Mouse (Mus musculus): ENCODE data around the gene Socs1. TPM values are rescaled to one million over a fixed set of nuclear protein-coding genes. Genes with fewer than 3 reads are reported as not detected.

Socs1 gene
- polyA plus RNA-seq, 1 experiment = 0.13 TPM

DNA sequence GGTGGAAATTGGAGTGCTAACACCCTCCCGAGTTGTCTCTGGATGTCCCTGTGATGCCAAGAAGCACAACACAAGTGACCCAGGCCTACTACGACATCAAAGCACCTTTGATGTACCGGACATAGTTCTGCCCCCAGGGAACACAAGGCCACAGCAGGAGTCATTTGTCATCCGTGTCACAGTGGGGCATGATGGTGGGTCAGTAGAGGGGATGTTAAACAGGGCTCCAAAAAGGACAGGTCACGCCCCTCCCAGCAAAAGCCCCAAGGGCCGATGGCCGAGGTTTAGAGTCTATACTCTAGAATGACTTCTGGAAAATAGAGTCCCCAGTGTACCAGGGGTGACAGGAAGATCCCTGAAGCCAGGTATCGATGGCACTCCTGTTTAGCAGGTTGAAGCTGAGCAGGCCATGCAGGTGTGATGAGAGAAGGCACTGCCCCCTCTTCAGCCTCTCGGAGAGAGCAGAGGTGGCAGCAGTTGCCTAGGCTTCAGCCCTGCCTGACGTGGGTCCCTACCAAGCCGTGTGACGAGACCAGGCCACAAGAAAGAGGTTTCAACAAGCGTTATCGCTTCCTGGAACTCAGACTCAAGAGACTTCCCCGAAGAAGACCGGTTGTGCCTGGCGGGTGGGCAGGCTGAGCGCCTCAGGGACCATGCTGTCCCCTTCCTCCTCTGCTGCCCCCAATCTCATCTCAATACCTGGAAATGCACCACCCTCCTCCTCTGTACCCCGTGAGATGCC is 13.4 kb downstream of the Socs1 start:
- no peaks in the 10 kb centered on the region for H3K9me3 ChIP-seq (ENCODE audit: control insufficient read depth, low read length)
- TF ChIP-seq TAL1 (IDR thresholded peaks at IDR 0.05; ENCODE audit: low read length) (no peak), GATA1 (IDR thresholded peaks at IDR 0.05; ENCODE audit: low read length) (no peak)
- peaks cover 15% of the 10 kb centered on the region for H3K4me1 ChIP-seq (ENCODE audit: control insufficient read depth)
- H3K27me3 ChIP-seq (ENCODE audit: control insufficient read depth) = peaks cover 8% of the 10 kb centered on the region; the same call in 1 of the 2 replicates
- no peak overlapping the region for H3K4me3 ChIP-seq (replicated peaks)
- no peaks in the 10 kb centered on the region for H3K36me3 ChIP-seq (ENCODE audit: control insufficient read depth)

DNA sequence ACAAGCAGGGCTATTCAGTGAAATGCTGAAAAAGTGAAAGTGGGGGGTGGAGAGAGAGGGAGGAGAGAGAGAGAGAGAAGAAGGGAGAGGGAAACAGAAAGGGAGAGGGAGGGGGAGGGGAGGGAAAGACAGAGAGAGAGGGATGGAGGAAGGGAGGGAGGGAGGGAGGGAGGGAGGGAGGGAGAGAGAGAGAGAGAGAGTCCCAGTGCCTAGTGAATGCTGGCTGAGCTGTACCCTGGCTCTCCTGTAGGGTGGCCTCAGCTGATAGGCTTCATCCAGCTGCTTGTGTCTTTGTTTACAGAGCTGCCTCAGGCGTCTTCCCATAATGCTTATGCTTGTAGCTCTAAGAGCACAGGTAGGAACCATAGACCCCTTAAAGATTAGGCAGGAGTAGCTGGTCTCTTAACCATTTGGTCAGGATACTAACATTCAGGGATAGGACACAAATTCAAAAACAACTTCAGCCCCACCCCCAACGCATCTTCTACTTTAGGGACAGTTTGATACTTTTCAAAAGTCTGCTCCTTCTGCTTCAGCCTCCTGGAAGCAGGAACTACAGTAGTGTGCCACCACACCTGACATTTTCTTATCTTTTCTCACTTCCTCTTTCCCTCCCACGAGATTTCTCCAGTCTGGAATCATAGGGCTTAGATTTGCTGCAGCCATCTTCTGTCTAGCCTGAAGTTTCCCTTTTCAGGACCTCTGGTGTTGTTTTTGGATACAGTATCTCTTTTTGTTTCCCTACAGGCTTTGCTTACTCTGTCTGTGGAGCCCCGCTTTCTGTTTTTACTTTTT is 14.6 kb downstream of the Socs1 start:
- no peak overlapping the region for H3K4me3 ChIP-seq (replicated peaks)
- peaks cover 15% of the 10 kb centered on the region for H3K4me1 ChIP-seq (ENCODE audit: control insufficient read depth)
- peaks cover 8% of the 10 kb centered on the region; the same call in 1 of the 2 replicates for H3K27me3 ChIP-seq (ENCODE audit: control insufficient read depth)
- H3K9me3 ChIP-seq (ENCODE audit: control insufficient read depth, low read length) = no peaks in the 10 kb centered on the region
- TF ChIP-seq TAL1 (IDR thresholded peaks at IDR 0.05; ENCODE audit: low read length) (no peak), GATA1 (IDR thresholded peaks at IDR 0.05; ENCODE audit: low read length) (no peak)
- no peaks in the 10 kb centered on the region for H3K36me3 ChIP-seq (ENCODE audit: control insufficient read depth)

DNA sequence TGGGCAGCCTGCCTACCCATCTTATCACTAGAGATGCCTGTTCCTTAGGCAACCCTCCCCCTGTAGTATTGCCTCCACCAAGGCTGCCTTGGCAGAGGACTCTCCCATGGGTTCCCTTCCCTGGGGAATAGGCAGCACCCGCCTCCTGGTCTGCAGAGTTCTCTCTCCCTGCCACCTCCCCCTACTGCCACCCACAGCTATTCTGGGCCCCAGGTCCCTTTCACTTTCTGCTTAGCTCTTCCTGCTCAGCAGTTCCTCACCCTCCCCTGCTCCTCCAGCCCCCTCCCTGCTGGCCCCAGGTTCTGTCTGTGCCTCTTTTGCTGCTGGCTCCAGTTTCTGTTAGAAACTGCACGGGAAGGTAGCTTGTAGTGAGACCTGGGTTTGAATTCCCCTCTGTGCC is 15.7 kb downstream of the Socs1 start:
- no peaks in the 10 kb centered on the region for H3K36me3 ChIP-seq (ENCODE audit: control insufficient read depth)
- no peaks in the 10 kb centered on the region for H3K9me3 ChIP-seq (ENCODE audit: control insufficient read depth, low read length)
- H3K4me1 ChIP-seq (ENCODE audit: control insufficient read depth) = peaks cover 15% of the 10 kb centered on the region
- H3K27me3 ChIP-seq (ENCODE audit: control insufficient read depth) = peaks cover 8% of the 10 kb centered on the region; the same call in 1 of the 2 replicates
- no peak for TF ChIP-seq GATA1 (IDR thresholded peaks at IDR 0.05; ENCODE audit: low read length)
- no peak for TF ChIP-seq TAL1 (IDR thresholded peaks at IDR 0.05; ENCODE audit: low read length)
- H3K4me3 ChIP-seq (replicated peaks) = no peak overlapping the region

DNA sequence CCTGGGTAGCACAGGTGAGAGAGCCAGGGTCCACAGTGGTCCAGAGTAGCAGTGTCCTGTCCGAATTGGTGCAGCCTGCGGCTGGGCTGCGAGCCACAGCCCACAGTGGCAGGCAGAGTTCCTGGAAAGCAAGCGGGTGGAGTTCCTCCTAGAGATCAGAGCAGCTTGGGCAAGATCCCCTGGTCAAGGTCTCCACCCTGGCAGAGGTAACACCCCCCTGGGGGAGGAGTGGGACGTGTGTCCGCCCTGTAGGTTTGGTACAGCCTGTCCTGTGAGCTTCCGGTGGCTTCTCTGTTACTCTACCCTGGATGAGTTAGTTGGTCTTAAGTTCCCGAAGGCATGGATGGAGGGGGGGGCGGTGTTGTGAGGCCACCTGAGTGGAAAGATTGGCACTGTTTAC is 16.5 kb downstream of the Socs1 start:
- TF ChIP-seq GATA1 (IDR thresholded peaks at IDR 0.05; ENCODE audit: low read length) (no peak), TAL1 (IDR thresholded peaks at IDR 0.05; ENCODE audit: low read length) (no peak)
- Histone ChIP-seq H3K9me3 (ENCODE audit: control insufficient read depth, low read length) (no peaks in the 10 kb centered on the region), H3K4me1 (ENCODE audit: control insufficient read depth) (peaks cover 15% of the 10 kb centered on the region), H3K27me3 (ENCODE audit: control insufficient read depth) (peaks cover 10% of the 10 kb centered on the region; the same call in 1 of the 2 replicates), H3K36me3 (ENCODE audit: control insufficient read depth) (no peaks in the 10 kb centered on the region), H3K4me3 (replicated peaks) (no peak overlapping the region)

DNA sequence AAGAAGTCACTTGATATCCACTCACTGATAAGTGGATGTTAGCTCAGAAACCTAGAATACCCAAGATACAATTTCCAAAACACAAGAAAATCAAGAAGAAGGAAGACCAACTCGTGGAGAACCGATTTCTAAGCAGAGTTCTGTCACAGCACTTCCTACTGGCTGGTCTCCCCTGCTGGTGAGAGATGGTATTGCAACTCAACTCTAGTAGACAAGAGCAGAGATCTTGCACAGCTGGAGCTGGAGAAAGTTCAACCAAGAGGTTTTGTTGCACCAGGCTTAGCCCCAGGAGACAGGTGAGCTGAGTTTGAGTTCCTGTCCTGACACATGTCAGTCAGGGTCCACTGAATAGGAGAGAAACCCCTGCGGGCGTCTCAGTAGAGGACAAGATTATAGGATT is 18.2 kb downstream of the Socs1 start:
- no peak overlapping the region for H3K4me3 ChIP-seq (replicated peaks)
- no peaks in the 10 kb centered on the region for H3K9me3 ChIP-seq (ENCODE audit: control insufficient read depth, low read length)
- H3K4me1 ChIP-seq (ENCODE audit: control insufficient read depth) = peaks cover 10% of the 10 kb centered on the region
- TF ChIP-seq GATA1 (IDR thresholded peaks at IDR 0.05; ENCODE audit: low read length) (no peak), TAL1 (IDR thresholded peaks at IDR 0.05; ENCODE audit: low read length) (no peak)
- H3K36me3 ChIP-seq (ENCODE audit: control insufficient read depth) = no peaks in the 10 kb centered on the region
- peaks cover 10% of the 10 kb centered on the region; the same call in 1 of the 2 replicates for H3K27me3 ChIP-seq (ENCODE audit: control insufficient read depth)

DNA sequence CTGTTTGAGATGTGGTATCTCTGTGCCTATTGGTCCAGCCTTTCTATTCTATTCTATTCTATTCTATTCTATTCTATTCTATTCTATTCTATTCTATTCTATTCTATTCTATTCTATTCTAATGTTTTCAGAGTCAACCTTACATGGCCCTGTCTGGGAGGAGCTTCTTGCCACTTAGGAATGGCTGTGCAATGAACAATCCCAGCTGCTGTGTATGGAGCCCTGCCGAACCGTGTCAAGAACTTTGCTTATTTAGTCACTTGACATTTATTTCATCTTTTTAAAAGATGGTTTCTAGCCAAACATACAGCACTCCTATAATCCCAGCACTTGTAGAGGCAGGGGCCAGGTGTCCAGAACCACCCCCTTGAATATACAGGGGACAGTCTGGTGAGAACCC is 21.0 kb downstream of the Socs1 start:
- Histone ChIP-seq H3K27me3 (ENCODE audit: control insufficient read depth) (peaks cover 8% of the 10 kb centered on the region; the same call in 1 of the 2 replicates), H3K4me1 (ENCODE audit: control insufficient read depth) (peaks cover 5% of the 10 kb centered on the region), H3K4me3 (replicated peaks) (no peak overlapping the region), H3K36me3 (ENCODE audit: control insufficient read depth) (no peaks in the 10 kb centered on the region), H3K9me3 (ENCODE audit: control insufficient read depth, low read length) (no peaks in the 10 kb centered on the region)
- no peak for TF ChIP-seq GATA1 (IDR thresholded peaks at IDR 0.05; ENCODE audit: low read length)
- TF ChIP-seq TAL1 (IDR thresholded peaks at IDR 0.05; ENCODE audit: low read length) = no peak

DNA sequence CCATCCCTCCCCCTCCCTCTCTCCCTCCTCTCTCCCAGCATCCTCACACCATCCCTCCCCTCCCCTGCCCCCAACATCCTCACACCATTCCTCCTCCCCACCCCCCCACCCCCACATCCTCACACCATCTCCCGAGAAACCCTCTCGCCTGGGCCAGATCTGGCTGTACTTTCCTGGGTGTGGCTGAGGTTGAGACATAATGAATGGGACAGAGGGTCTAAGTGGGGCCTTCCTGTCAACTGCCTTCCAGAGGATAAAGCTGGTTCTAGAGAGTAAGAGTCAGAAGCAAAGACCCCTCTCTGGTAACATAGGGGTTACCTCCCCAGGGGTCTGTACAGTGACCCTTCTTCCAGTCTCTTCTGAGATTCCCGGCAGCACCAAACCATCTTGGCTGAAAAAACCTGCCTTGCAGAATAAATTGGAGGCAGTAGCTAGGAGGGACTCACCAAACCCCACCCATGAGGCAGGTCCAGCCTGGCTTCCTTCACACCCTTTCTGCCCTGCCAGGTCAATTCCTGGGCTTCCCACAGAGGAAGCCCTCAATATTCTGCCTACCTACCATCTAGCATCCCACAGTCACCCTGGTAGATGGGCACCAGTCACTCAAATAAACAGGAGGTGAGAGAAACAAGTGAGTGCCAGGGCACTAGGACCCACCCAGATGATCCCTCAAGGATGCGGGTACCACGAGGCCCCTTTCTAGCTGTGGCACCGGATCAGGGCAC is 21.6 kb downstream of the Socs1 start:
- TF ChIP-seq TAL1 (IDR thresholded peaks at IDR 0.05; ENCODE audit: low read length) (no peak), GATA1 (IDR thresholded peaks at IDR 0.05; ENCODE audit: low read length) (no peak)
- Histone ChIP-seq H3K36me3 (ENCODE audit: control insufficient read depth) (no peaks in the 10 kb centered on the region), H3K4me1 (ENCODE audit: control insufficient read depth) (peaks cover 3% of the 10 kb centered on the region)

DNA sequence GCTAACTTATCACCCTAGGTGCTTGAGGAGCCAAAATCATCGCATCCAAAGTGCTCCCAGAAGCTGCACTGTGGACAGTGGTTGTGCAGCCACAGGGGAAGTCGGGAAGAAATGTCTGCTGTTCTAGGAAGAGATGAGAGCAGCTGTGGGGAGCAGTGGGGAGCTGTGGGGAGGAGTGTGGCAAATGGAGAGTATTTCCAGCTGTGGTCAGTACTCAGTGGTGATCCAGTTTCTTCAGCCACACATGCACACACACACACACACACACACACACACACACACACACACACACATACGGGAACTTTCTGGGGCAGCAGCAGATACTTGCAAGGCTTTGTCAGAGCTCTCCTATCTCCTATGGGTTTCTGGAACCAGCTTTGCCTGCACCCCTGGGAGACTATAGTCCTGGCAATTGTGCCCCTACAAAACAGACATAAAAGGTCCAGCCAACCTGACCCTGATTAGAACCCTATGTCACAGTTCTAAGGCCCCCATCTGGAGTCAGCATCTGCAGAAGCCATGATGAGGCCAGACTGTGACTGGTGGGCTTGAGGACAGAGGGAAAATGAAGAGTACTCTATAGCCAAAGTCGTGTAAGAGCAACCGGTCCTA is 22.7 kb downstream of the Socs1 start:
- Histone ChIP-seq H3K27me3 (ENCODE audit: control insufficient read depth) (peaks cover 2% of the 10 kb centered on the region; the same call in 1 of the 2 replicates), H3K36me3 (ENCODE audit: control insufficient read depth) (no peaks in the 10 kb centered on the region), H3K4me3 (replicated peaks) (no peak overlapping the region), H3K4me1 (ENCODE audit: control insufficient read depth) (no peaks in the 10 kb centered on the region), H3K9me3 (ENCODE audit: control insufficient read depth, low read length) (no peaks in the 10 kb centered on the region)
- no peak for TF ChIP-seq GATA1 (IDR thresholded peaks at IDR 0.05; ENCODE audit: low read length)
- TF ChIP-seq TAL1 (IDR thresholded peaks at IDR 0.05; ENCODE audit: low read length) = no peak

More for the DNA sequence above, 21.6 kb downstream of the Socs1 start:
- Histone ChIP-seq H3K4me3 (replicated peaks) (no peak overlapping the region), H3K9me3 (ENCODE audit: control insufficient read depth, low read length) (no peaks in the 10 kb centered on the region), H3K27me3 (ENCODE audit: control insufficient read depth) (peaks cover 6% of the 10 kb centered on the region; the same call in 1 of the 2 replicates)
